Mouse (Mus musculus): Measurements from ENCODE around the gene Ttc7b.

DNA sequence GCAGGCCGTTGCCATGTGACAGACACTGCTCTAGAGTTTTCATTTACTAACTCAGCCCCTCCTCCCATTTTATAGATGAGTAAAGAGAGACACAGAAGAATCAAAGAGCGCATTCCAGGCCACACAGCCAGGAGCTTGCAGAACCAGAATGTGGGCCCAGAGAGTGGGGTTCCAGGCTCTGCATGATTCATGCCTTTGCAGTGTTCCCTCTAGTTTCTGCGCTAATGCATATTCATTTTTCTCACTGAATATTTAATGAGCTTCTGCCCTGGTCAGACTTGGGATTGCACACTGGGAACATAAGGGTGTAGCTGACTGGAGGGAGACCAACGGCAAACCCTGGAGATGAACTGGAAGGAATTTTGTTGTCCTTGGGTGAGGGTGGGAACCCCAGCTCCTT, 266.2 kb downstream of the Ttc7b start:
- TF ChIP-seq CTCF (IDR thresholded peaks at IDR 0.05; ENCODE audit: low read depth, low read length) = no peak
- TF ChIP-seq POLR2A (IDR thresholded peaks at IDR 0.05; ENCODE audit: extremely low read depth, insufficient read depth, low read length) = no peak
